Mouse (Mus musculus) heart, embryonic 14.5 days (tissue): ENCODE results near the gene Usp43. TPM values are rescaled to one million over a fixed set of nuclear protein-coding genes. Genes with fewer than 3 reads are reported as not detected.

Experiments
- ATAC-seq: fragments of 200-750 bp; cut with Nextera tagmentation; 2 replicates; pipeline ENCODE4 v1.8.0; 2017; ENCODE audit warnings: low read depth, moderate TSS enrichment; ENCODE audit not compliant: insufficient number of reproducible peaks, insufficient read depth, low FRiP score
- H3K27ac ChIP-seq, 2 experiments: fragments of 200-500 bp in 1 of 2; fragments of 300-500 bp in 1 of 2; sonication (generic) in 1 of 2; replicated peaks in 1 of 2; 2 replicates each; pipeline ENCODE4 v1.5.1; 2012 to 2014; ENCODE audit warnings: low read depth in 2 of 2, low read length in 2 of 2, control low read depth in 1 of 2, mild to moderate bottlenecking in 1 of 2, mixed read lengths in 1 of 2; ENCODE audit not compliant: control insufficient read depth in 1 of 2, insufficient read depth in 1 of 2
- H3K27me3 ChIP-seq: fragments of 300-500 bp; sonication (generic); 2 replicates; pipeline ENCODE4 v1.6.1; 2014; ENCODE audit warnings: mild to moderate bottlenecking, low read length, control low read depth; ENCODE audit not compliant: control insufficient read depth, insufficient read depth
- H3K36me3 ChIP-seq: fragments of 300-500 bp; sonication (generic); 2 replicates; pipeline ENCODE4 v1.6.1; 2014; ENCODE audit warnings: mild to moderate bottlenecking, control low read depth, low read length, mixed read lengths; ENCODE audit not compliant: control insufficient read depth, insufficient read depth
- H3K4me1 ChIP-seq, 2 experiments: fragments of 200-500 bp in 1 of 2; fragments of 300-500 bp in 1 of 2; sonication (generic) in 1 of 2; 2 replicates each; pipeline ENCODE4 v1.6.1; 2012 to 2014; ENCODE audit warnings: low read length in 2 of 2, control low read depth in 1 of 2, mixed read lengths in 1 of 2; ENCODE audit not compliant: control insufficient read depth in 2 of 2, insufficient read depth in 2 of 2
- H3K4me2 ChIP-seq: fragments of 300-500 bp; sonication (generic); 2 replicates; pipeline ENCODE4 v1.6.1; 2014; ENCODE audit warnings: mild to moderate bottlenecking, low read length
- H3K4me3 ChIP-seq, 2 experiments: fragments of 200-500 bp in 1 of 2; fragments of 300-500 bp in 1 of 2; sonication (generic) in 1 of 2; 2 replicates each; pipeline ENCODE4 v1.5.1; 2012 to 2014; ENCODE audit warnings: low read length in 2 of 2, mild to moderate bottlenecking in 2 of 2, control low read depth in 1 of 2, low read depth in 1 of 2, moderate library complexity in 1 of 2; ENCODE audit not compliant: control insufficient read depth in 1 of 2, insufficient read depth in 1 of 2
- H3K9ac ChIP-seq: fragments of 300-500 bp; sonication (generic); 2 replicates; pipeline ENCODE4 v1.6.1; 2014; ENCODE audit warnings: mild to moderate bottlenecking, low read length
- H3K9me3 ChIP-seq: fragments of 300-500 bp; sonication (generic); 2 replicates; pipeline ENCODE4 v1.6.1; 2016; ENCODE audit warnings: low read length, control low read depth; ENCODE audit not compliant: control insufficient read depth
- WGBS: fragments of 180-500 bp; shearing (Covaris S2); extraction: QIAGEN DNeasy Blood & Tissue Kit; methylation state at CpG from one replicate; pipeline ENCODE4 v1.1.7; 2014; 5-methylcytosine and 5-hydroxymethylcytosine counted together
- polyA plus RNA-seq: library from polyadenylated mRNA; unstranded; fragments of >200 nt; fragmentation: Nextera tagmentation; extraction: Ambion mirVana; gene quantifications from 2 replicates; pipeline ENCODE4 v1.2.1, GENCODE M21; 2014

Gene Usp43
- polyA plus RNA-seq = 0.93 and 1.2 TPM in 2 replicates

DNA sequence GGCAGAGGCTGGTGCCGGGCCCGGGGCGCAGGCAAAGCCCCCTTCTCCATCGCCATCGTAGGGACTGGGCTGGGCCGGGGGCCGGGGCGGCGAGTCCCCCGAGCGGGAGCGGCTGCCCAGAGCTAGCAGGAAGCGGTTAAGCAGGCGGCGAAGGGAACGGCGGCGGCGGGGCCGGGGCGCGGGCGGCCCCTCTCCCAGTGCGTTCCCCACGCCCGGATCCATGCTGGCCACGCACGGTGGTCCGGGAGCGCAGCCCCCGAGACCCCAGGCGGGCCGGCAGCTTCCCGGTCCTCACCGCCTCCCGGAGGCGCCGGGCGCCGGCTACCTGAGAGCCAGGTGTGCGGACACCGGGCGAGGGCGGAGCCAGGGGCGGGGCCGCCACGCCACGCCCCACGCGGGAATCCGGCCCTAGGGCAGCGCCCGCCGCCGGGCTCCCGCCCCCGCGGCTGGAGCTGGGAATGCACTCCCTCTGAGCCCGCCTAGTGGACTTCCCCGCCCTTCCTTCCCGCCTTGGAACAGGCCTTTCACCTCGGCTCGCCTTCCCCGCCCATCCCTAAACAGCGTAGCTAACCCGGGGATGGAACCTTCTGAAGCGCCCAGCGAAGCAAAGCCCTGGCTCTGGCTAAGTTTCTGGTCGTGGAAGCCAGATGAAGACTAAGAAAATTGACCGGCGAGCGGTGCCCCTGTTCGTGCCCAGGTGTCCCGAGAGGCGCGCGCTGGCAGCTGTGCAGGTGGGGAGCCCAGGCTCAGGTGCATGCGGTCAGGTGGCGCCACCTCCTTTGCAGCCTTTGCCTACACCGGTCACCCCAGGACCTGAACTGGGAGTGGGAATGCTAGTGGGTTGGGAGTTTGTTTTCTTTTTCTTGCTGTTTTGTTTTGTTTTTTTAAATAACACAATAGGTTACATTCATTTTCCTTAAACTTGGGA, at the start of gene Usp43:
Gene Usp43 (minus strand): TSS at position 327 of the 928 bp plus-strand sequence.
- Histone ChIP-seq H3K27me3 (peaks cover 14% of the 10 kb centered on the region), H3K27ac (peak within 1 kb of the TSS; percentile 26 to 43; a peak in 2 of 4 replicates), H3K4me3 (peak within 1 kb of the TSS; percentile 50 to 88), H3K36me3 (no peaks in the 10 kb centered on the region), H3K9ac (peak within 1 kb of the TSS; percentile 82), H3K9me3 (no peaks in the 10 kb centered on the region), H3K4me1 (peaks cover 0 to 4% of the 10 kb centered on the region in 2 experiments; a peak in 1 of 4 replicates), H3K4me2 (peak within 1 kb of the TSS; percentile 100)
- WGBS = under 1% methylated on average over 73 of the region's 80 CpGs
- ATAC-seq = peak; percentile 66

DNA sequence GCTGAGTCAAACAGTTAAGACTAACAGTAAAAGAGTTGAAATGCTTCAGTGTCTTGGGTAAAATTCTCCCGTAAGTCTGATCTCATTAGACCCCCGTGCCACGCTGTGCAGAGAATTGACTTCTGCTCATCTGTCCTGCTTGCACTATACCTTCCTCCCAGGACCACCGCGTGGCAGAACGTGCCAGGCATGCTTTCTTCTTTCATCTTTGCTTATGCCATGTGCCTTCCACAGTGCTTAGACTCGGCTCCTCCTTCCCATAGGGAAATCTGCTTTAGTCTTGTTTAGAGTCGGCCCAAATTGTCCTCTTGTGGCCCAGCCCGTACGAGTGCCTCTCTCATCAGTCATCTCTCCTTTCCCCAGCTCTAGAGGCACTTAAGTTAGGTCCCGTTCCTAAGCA, 45.9 kb upstream of the Usp43 start:
- H3K9me3 ChIP-seq = no peaks in the 10 kb centered on the region
- ATAC-seq = no peak
- H3K27ac ChIP-seq = no peak overlapping the region
- 51% methylated on average over 11 of the region's 11 CpGs for WGBS
- H3K4me3 ChIP-seq = no peak overlapping the region
- peaks cover 7 to 16% of the 10 kb centered on the region in 2 experiments for H3K4me1 ChIP-seq
- 0 out of 2 replicates have a peak overlapping the region, but pooled peaks have one; percentile 1 for H3K9ac ChIP-seq
- H3K36me3 ChIP-seq = peaks cover 16% of the 10 kb centered on the region
- H3K27me3 ChIP-seq = no peaks in the 10 kb centered on the region
- no peak overlapping the region for H3K4me2 ChIP-seq

DNA sequence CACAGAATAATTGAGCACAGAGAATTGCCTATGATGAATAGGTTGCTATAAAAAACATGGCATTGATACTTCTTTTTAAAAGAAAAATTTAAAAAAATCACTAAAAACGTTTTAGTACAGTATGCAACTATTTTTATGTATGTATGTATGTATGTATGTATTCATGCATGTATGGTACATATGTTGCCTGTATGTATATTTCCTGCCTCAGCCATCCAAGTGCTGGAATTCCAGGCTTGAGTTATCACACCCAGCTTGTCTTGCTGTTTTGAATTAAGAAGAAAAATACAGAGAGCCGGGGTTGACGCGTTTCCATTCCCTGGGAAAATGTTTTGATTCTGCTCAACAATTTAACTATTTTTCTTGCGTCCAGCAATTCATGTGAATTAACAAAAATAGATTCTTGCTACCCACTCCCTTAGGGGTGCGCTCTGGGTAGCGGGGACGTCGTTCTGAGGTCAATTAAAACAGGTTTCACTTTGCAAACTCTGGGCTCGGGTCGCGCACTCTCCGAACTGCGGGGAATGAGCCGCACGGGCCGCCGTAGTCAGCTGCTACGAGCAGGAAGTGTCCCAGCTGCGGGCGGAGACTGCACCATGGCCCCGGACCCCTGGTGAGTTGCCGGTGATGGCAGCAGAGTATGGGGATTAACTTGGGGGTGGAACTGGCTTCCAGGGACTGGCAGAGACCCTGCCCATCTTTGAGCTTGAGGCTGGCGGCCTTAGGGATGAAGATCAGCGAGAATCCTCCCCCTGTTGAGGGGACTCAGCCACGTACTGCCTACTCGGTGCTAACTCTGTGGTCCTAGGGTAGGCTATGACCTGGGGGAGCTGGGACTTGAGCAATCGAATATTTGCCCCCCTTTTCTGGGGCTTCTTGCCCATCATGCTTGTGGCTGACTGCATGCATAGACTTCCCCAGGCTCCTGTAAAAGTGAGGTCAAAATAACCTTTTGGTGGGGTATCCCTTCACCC, 44.2 kb upstream of the Usp43 start, which contains the start of gene Stx8:
Gene Stx8 (plus strand): TSS at position 289 of the 974 bp plus-strand sequence.
- Histone ChIP-seq H3K36me3 (peaks cover 10% of the 10 kb centered on the region), H3K27me3 (no peaks in the 10 kb centered on the region), H3K4me2 (peak within 1 kb of the TSS; percentile 94), H3K27ac (peak within 1 kb of the TSS; percentile 20 to 56; a peak in 3 of 4 replicates), H3K4me1 (peaks cover 3 to 9% of the 10 kb centered on the region in 2 experiments; a peak in 3 of 4 replicates), H3K9me3 (no peaks in the 10 kb centered on the region), H3K9ac (peak within 1 kb of the TSS; percentile 89), H3K4me3 (peak within 1 kb of the TSS; percentile 76 to 91)
- peak; percentile 66; the same call in 1 of the 2 replicates for ATAC-seq
- WGBS = under 1% methylated on average over 28 of the region's 28 CpGs

DNA sequence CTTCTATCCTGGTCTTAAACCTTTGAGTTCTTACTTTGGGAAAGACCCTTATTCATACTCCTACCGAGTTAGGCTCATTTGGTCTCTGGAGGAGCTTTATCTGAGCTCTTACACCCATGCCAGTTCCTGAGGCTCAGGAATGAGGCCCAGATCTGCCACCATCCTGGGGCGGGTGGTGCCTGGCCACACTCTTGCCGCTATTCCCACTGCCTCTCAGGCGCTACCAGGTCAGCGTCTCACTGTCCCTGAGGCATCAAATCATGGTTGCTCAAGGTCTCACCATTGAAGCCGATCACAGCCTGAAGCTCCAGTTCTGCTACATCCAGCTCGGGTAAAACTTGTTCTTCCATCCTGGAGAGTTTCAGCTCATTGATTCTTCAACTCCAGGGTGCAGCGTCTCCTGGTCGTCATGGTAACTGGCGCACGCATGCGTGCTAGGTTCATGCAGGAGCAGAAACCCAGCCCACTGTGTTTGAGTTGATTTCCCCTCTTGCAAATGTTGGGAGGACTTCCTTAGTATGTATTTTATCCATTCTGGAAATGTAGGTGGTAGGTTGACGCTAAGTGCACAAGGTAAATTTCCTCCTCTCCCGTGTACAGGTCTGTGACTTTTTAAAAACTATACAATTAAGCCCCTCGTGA, 43.4 kb upstream of the Usp43 start, which contains the start of gene Cfap52:
Gene Cfap52 (minus strand): TSS at position 410 of the 642 bp plus-strand sequence.
- peak within 1 kb of the TSS; percentile 94 for H3K4me2 ChIP-seq
- no peaks in the 10 kb centered on the region for H3K9me3 ChIP-seq
- no peak for ATAC-seq
- H3K9ac ChIP-seq = peak within 1 kb of the TSS; percentile 89
- 4% methylated on average over 15 of the region's 15 CpGs for WGBS
- H3K27me3 ChIP-seq = no peaks in the 10 kb centered on the region
- peaks cover 6% of the 10 kb centered on the region for H3K36me3 ChIP-seq
- peaks cover 3 to 9% of the 10 kb centered on the region in 2 experiments; a peak in 3 of 4 replicates for H3K4me1 ChIP-seq
- H3K27ac ChIP-seq = peak within 1 kb of the TSS; percentile 20 to 56; a peak in 3 of 4 replicates
- peak within 1 kb of the TSS; percentile 76 to 91 for H3K4me3 ChIP-seq

DNA sequence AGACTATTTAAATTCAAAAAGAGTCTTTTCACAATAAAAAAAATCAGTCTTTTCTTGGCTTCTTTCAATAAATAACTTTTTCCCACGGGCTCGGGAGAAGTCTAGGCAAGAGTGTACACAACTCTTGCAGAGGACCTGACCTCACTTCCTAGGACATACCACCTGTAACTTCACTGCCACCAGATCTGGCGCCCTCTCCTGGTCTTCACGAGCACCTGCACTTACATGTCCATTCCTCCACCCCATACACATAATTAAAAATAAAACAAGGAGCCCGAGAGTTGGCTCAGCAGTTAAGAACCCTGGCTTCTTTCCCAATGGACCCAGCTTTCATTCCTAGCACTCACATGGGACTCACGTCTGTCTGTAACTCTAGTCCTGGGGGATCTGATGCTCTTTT, 42.2 kb upstream of the Usp43 start:
- no peaks in the 10 kb centered on the region for H3K27me3 ChIP-seq
- peaks cover 3 to 9% of the 10 kb centered on the region in 2 experiments; a peak in 3 of 4 replicates for H3K4me1 ChIP-seq
- no peaks in the 10 kb centered on the region for H3K36me3 ChIP-seq
- 69% methylated on average over 6 of the region's 6 CpGs for WGBS
- no peaks in the 10 kb centered on the region for H3K9me3 ChIP-seq
- ATAC-seq = no peak
- H3K4me3 ChIP-seq = no peak overlapping the region
- no peak overlapping the region for H3K9ac ChIP-seq
- no peak overlapping the region for H3K4me2 ChIP-seq
- no peak overlapping the region for H3K27ac ChIP-seq

DNA sequence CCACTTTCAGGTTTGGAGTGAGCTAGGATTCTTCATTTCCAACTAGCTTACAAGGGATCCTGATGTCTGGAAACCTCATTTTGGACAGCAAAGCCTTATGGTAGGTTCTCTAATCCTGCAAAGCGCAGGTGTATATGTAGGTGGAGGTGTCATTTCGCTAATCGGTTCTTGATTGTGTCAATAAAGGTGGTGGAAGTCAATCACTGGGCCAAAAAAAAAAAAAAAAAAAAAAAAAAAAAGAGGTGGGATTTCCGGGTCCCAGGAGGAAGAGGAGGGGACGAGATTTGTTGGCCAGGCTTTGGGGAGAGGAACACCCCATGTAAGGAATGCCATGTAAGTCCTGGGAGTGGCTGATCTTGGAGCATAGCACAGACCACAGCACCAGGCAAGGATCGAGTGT, 32.5 kb upstream of the Usp43 start:
- H3K27me3 ChIP-seq = no peaks in the 10 kb centered on the region
- no peaks in the 10 kb centered on the region for H3K36me3 ChIP-seq
- H3K9me3 ChIP-seq = no peaks in the 10 kb centered on the region
- H3K27ac ChIP-seq = no peak overlapping the region
- no peak overlapping the region for H3K4me2 ChIP-seq
- no peak overlapping the region for H3K9ac ChIP-seq
- peaks cover 2 to 3% of the 10 kb centered on the region in 2 experiments; a peak in 1 of 4 replicates for H3K4me1 ChIP-seq
- no peak for ATAC-seq
- 79% methylated on average over 6 of the region's 6 CpGs for WGBS
- H3K4me3 ChIP-seq = no peak overlapping the region
